Mouse (Mus musculus) forebrain, embryonic 11.5 days (tissue): ENCODE results near the gene Llgl1. TPM values are rescaled to one million over a fixed set of nuclear protein-coding genes. Genes with fewer than 3 reads are reported as not detected.

Experiments
- ATAC-seq: fragments of 200-750 bp; cut with Nextera tagmentation; replicated peaks from 2 replicates; pipeline ENCODE4 v1.8.0; 2017; ENCODE audit warnings: moderate TSS enrichment; ENCODE audit not compliant: low FRiP score
- DNase-seq: peaks from one replicate; pipeline ENCODE4 v3.0.0-alpha.2; 2017; ENCODE audit warnings: low spot score
- H3K27ac ChIP-seq: fragments of 300-500 bp; sonication (generic); 2 replicates; pipeline ENCODE4 v1.5.1; 2014; ENCODE audit warnings: low read depth, low read length
- H3K27me3 ChIP-seq: fragments of 300-500 bp; sonication (generic); 2 replicates; pipeline ENCODE4 v1.6.1; 2014; ENCODE audit warnings: mild to moderate bottlenecking, low read length, mixed read lengths; ENCODE audit not compliant: control insufficient read depth, insufficient read depth
- H3K36me3 ChIP-seq: fragments of 300-500 bp; sonication (generic); 2 replicates; pipeline ENCODE4 v1.6.1; 2014; ENCODE audit warnings: mild to moderate bottlenecking, low read length, moderate library complexity, mixed read lengths; ENCODE audit not compliant: control insufficient read depth, insufficient read depth
- H3K4me1 ChIP-seq: fragments of 300-500 bp; sonication (generic); replicated peaks from 2 replicates; pipeline ENCODE4 v1.6.1; 2014; ENCODE audit warnings: low read length, mixed read lengths; ENCODE audit not compliant: control insufficient read depth, insufficient read depth
- H3K4me2 ChIP-seq: fragments of 300-500 bp; sonication (generic); 2 replicates; pipeline ENCODE4 v1.6.1; 2014; ENCODE audit warnings: low read depth, mild to moderate bottlenecking, low read length, moderate library complexity, mixed read lengths; ENCODE audit not compliant: severe bottlenecking
- H3K4me3 ChIP-seq: fragments of 300-500 bp; sonication (generic); 2 replicates; pipeline ENCODE4 v1.5.1; 2014; ENCODE audit warnings: low read depth, low read length
- H3K9ac ChIP-seq: fragments of 300-500 bp; sonication (generic); 2 replicates; pipeline ENCODE4 v1.6.1; 2014; ENCODE audit warnings: low read length
- H3K9me3 ChIP-seq: fragments of 300-500 bp; sonication (generic); 2 replicates; pipeline ENCODE4 v1.6.1; 2016; ENCODE audit warnings: low read length, mixed read lengths; ENCODE audit not compliant: control insufficient read depth
- WGBS: fragments of 180-500 bp; shearing (Covaris S2); extraction: QIAGEN DNeasy Blood & Tissue Kit; methylation state at CpG from one replicate; pipeline ENCODE4 v1.1.7; 2014; 5-methylcytosine and 5-hydroxymethylcytosine counted together
- polyA plus RNA-seq: library from polyadenylated mRNA; unstranded; fragments of >200 nt; fragmentation: Nextera tagmentation; extraction: Ambion mirVana; gene quantifications from 2 replicates; pipeline ENCODE4 v1.2.1, GENCODE M21; 2014

Llgl1 gene
- polyA plus RNA-seq, 1 experiment from 2014 or later, result 147 TPM

DNA sequence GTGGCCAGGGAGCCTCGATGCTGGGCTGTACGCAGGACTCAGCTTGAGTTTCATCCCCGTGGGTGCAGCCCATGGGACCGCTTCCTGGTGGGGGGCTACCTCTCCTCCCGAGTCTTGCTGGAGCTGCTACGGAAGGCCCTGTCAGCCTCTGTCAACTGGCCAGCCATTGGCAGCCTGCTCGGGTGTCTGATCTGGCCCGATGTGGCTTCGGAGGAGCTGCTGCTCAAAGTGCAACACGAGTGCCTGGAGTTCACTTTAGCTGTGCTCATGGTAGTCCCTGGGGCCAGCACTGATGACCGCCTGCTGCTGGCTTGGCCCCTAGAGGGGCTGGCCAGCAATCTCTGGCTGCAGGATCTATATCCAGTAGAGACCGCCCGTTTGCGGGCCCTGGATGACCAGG lies 31.7 kb downstream of the Llgl1 start:
- Histone ChIP-seq H3K27me3 (no peaks in the 10 kb centered on the region), H3K4me1 (peaks cover 7% of the 10 kb centered on the region; the same call in 1 of the 2 replicates), H3K4me3 (no peak overlapping the region), H3K27ac (no peak overlapping the region), H3K9me3 (no peaks in the 10 kb centered on the region), H3K36me3 (no peaks in the 10 kb centered on the region), H3K9ac (no peak overlapping the region), H3K4me2 (no peak overlapping the region)
- ATAC-seq (no peak), DNase-seq (no peak)
- 94% methylated on average over 14 of the region's 14 CpGs for WGBS

DNA sequence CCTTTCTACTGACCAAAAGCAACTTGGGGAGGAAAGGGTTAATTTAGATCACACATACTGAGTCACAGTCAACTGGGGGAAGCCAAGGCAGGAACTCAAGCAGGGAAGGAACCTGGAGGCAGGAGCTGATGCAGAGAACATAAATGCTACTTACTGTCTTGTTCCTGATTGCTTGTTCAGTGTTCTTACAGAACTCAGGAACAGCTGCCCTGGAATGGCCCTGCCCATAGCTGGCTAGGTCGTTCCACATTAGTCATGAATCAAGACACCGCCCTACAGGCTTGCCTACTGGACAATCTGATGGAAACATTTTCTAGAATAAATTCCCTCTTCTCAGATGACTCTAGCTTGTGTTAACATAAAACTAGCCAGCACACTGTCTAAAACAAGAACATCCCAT lies 34.7 kb downstream of the Llgl1 start:
- WGBS, result 83% methylated on average over 2 of the region's 2 CpGs

GRCm38 (mm10) chr11:60735191-60735590 lies 35.7 kb downstream of the Llgl1 start:
- H3K36me3 ChIP-seq, result no peaks in the 10 kb centered on the region; the same call in 1 of the 2 replicates
- no peak overlapping the region for H3K9ac ChIP-seq
- no peak for DNase-seq
- no peaks in the 10 kb centered on the region for H3K27me3 ChIP-seq
- H3K9me3 ChIP-seq, result no peaks in the 10 kb centered on the region
- no peak overlapping the region for H3K4me2 ChIP-seq
- WGBS, result 87% methylated on average over 5 of the region's 5 CpGs
- H3K4me1 ChIP-seq, result no peaks in the 10 kb centered on the region
- no peak for ATAC-seq
- no peak overlapping the region for H3K27ac ChIP-seq
- H3K4me3 ChIP-seq, result no peak overlapping the region

More for the DNA sequence above, 34.7 kb downstream of the Llgl1 start:
- H3K4me3 ChIP-seq, result no peak overlapping the region
- H3K4me2 ChIP-seq, result no peak overlapping the region
- H3K4me1 ChIP-seq, result no peaks in the 10 kb centered on the region
- H3K9ac ChIP-seq, result no peak overlapping the region
- DNase-seq (no peak), ATAC-seq (no peak)
- no peaks in the 10 kb centered on the region for H3K9me3 ChIP-seq
- no peaks in the 10 kb centered on the region; the same call in 1 of the 2 replicates for H3K36me3 ChIP-seq
- H3K27ac ChIP-seq, result no peak overlapping the region
- no peaks in the 10 kb centered on the region for H3K27me3 ChIP-seq

GRCm38 (mm10) chr11:60736491-60736890 lies 37.0 kb downstream of the Llgl1 start:
- no peak overlapping the region for H3K4me2 ChIP-seq
- no peak for ATAC-seq
- no peak overlapping the region for H3K4me3 ChIP-seq
- DNase-seq, result no peak
- WGBS, result 82% methylated on average over 3 of the region's 3 CpGs
- no peaks in the 10 kb centered on the region for H3K27me3 ChIP-seq
- no peak overlapping the region for H3K9ac ChIP-seq
- no peaks in the 10 kb centered on the region for H3K4me1 ChIP-seq
- no peak overlapping the region for H3K27ac ChIP-seq
- H3K36me3 ChIP-seq, result no peaks in the 10 kb centered on the region; the same call in 1 of the 2 replicates
- no peaks in the 10 kb centered on the region for H3K9me3 ChIP-seq

- no peak overlapping the region for H3K27ac ChIP-seq
- H3K27me3 ChIP-seq, result no peaks in the 10 kb centered on the region
- no peak overlapping the region for H3K9ac ChIP-seq
- peaks cover 2% of the 10 kb centered on the region; the same call in 1 of the 2 replicates for H3K36me3 ChIP-seq
- no peak overlapping the region for H3K4me2 ChIP-seq
- ATAC-seq, result no peak
- no peak for DNase-seq
- H3K4me3 ChIP-seq, result no peak overlapping the region
- no peaks in the 10 kb centered on the region for H3K9me3 ChIP-seq
- H3K4me1 ChIP-seq, result no peaks in the 10 kb centered on the region
Measured at GRCm38 (mm10) chr11:60737450-60737849, 37.9 kb downstream of the Llgl1 start.

DNA sequence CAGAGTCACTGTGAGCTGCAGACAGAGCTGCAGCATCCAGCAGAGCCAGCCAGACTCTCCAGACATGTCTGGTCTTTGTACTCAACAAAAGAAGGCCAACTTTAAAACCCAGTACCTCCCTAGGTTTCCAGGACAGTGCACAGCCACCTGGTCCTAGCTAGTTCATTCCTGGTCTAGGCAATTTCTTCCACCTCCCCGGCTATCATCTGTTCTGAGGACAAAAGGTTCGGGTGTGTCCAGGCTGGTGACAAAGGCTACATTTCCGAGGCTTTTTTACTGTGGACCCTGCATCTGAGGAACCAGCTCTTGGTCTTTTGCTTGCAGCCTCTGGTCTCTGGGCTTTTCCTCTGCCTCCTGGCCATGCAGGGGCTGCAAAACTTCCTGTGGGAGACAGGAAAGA lies 40.8 kb downstream of the Llgl1 start:
- Histone ChIP-seq H3K4me3 (no peak overlapping the region), H3K27me3 (no peaks in the 10 kb centered on the region), H3K4me2 (no peak overlapping the region), H3K4me1 (no peaks in the 10 kb centered on the region), H3K27ac (no peak overlapping the region), H3K9ac (no peak overlapping the region), H3K9me3 (no peaks in the 10 kb centered on the region), H3K36me3 (peaks cover 3% of the 10 kb centered on the region; the same call in 1 of the 2 replicates)
- no peak for ATAC-seq
- 78% methylated on average over 3 of the region's 3 CpGs for WGBS
- DNase-seq, result no peak

DNA sequence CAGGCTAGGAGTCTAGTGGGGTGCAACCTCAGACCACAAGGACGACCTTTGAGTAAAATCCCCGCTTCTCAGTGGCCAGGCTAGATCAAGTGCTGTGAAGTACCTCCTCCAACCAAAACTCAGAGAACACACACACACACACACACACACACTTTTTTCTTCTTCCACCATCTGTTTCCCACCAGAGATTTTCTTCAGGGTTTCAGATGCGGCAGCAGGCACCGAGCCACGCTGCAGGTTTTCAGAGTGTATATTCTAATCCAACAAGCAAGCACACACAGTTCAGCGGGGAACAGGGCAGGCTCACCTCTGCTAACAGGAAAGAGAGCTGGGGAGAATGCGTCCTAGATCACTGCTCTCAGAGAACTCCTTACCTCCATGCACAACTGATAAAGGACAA lies 56.0 kb downstream of the Llgl1 start:
- Histone ChIP-seq H3K36me3 (peaks cover 2% of the 10 kb centered on the region; the same call in 1 of the 2 replicates), H3K4me3 (no peak overlapping the region), H3K9me3 (no peaks in the 10 kb centered on the region), H3K4me2 (no peak overlapping the region), H3K27me3 (no peaks in the 10 kb centered on the region), H3K4me1 (no peaks in the 10 kb centered on the region), H3K27ac (no peak overlapping the region), H3K9ac (no peak overlapping the region)
- ATAC-seq (no peak), DNase-seq (no peak)
- WGBS, result 92% methylated on average over 7 of the region's 7 CpGs

- no peak overlapping the region for H3K27ac ChIP-seq
- DNase-seq (no peak), ATAC-seq (no peak)
- no peak overlapping the region for H3K4me2 ChIP-seq
- no peaks in the 10 kb centered on the region for H3K27me3 ChIP-seq
- no peaks in the 10 kb centered on the region for H3K36me3 ChIP-seq
- no peaks in the 10 kb centered on the region for H3K9me3 ChIP-seq
- no peak overlapping the region for H3K4me3 ChIP-seq
- no peak overlapping the region for H3K9ac ChIP-seq
- WGBS, result 91% methylated on average over 3 of the region's 3 CpGs
- no peaks in the 10 kb centered on the region for H3K4me1 ChIP-seq
Measured at GRCm38 (mm10) chr11:60761681-60762080, 62.2 kb downstream of the Llgl1 start.
